Mouse (Mus musculus): ENCODE results near the gene Usp29. TPM values are rescaled to one million over a fixed set of nuclear protein-coding genes. Genes with fewer than 3 reads are reported as not detected.

The Usp29 gene
- polyA plus RNA-seq, 1 experiment from 2014 or later: 1.7 TPM

MicroRNAs encoded within 50 kb of the gene (microRNA counts, 519-probe panel; counts per million panel counts)
- microRNA mmu-miR-3099: not detected

Small RNA genes lying within 50 kb of the gene (microRNA-seq; reads per million reads assigned to microRNA genes)
- gene Mir3099: 11.2 reads per million, percentile 28 among the genes with 10 or more reads in this experiment

Other genes with a start within 250 kb of the Usp29 start
- gene Olfr5, start 243.6 kb upstream of the Usp29 start, polyA plus RNA-seq (2015; fragmentation: Nextera tagmentation; extraction: Ambion mirVana): not detected in 2 replicates
- not detected in 2 replicates for gene Olfr1347, start 230.8 kb upstream of the Usp29 start, polyA plus RNA-seq (2015; fragmentation: Nextera tagmentation; extraction: Ambion mirVana)
- not detected in 2 replicates for gene Olfr1348, start 221.8 kb upstream of the Usp29 start, polyA plus RNA-seq (2015; fragmentation: Nextera tagmentation; extraction: Ambion mirVana)
- not detected in 2 replicates for gene Olfr1349, start 207.6 kb upstream of the Usp29 start, polyA plus RNA-seq (2015; fragmentation: Nextera tagmentation; extraction: Ambion mirVana)
- not detected in 2 replicates for gene Olfr1350, start 165.7 kb upstream of the Usp29 start, polyA plus RNA-seq (2015; fragmentation: Nextera tagmentation; extraction: Ambion mirVana)
- 1.3 and 1.4 TPM in 2 replicates for gene Zim1, start 34.1 kb upstream of the Usp29 start, polyA plus RNA-seq (2015; fragmentation: Nextera tagmentation; extraction: Ambion mirVana)
- gene Peg3, start 147 bp upstream of the Usp29 start, polyA plus RNA-seq (2015; fragmentation: Nextera tagmentation; extraction: Ambion mirVana): 41.6 and 43.8 TPM in 2 replicates